Mouse (Mus musculus) G1E (cell line): ENCODE data around the gene Pck1. TPM values are rescaled to one million over a fixed set of nuclear protein-coding genes. Genes with fewer than 3 reads are reported as not detected.
"Not testable (repeated sequence)": the region's sequence is repeated elsewhere in the genome, so short reads cannot be mapped to it uniquely, and the experiment has no call there.

Experiments
- ATAC-seq: 2 replicates; pipeline ENCODE4 v1.8.0; 2016; ENCODE audit warnings: mild to moderate bottlenecking; ENCODE audit not compliant: insufficient number of reproducible peaks, poor library complexity, low FRiP score, severe bottlenecking; ENCODE audit errors: extremely low read depth
- DNase-seq: peaks from one replicate; pipeline ENCODE4 v3.0.0; 2012; ENCODE audit warnings: low spot score
- H3K27me3 ChIP-seq: 2 replicates; pipeline ENCODE4 v1.6.1; 2012; ENCODE audit warnings: mild to moderate bottlenecking, low read length, inconsistent platforms; ENCODE audit not compliant: insufficient read depth
- H3K36me3 ChIP-seq: replicated peaks from 2 replicates; pipeline ENCODE3; 2012; ENCODE audit warnings: mild to moderate bottlenecking, inconsistent platforms
- H3K4me1 ChIP-seq: 2 replicates; pipeline ENCODE4 v1.6.1; 2012; ENCODE audit warnings: low read depth, low read length, inconsistent platforms, mixed read lengths; ENCODE audit not compliant: insufficient read depth
- H3K4me3 ChIP-seq: 2 replicates; pipeline ENCODE4 v1.5.1; 2012; ENCODE audit warnings: low read depth, mild to moderate bottlenecking, inconsistent platforms, low read length, moderate library complexity, mixed read lengths
- H3K9me3 ChIP-seq: replicated peaks from 2 replicates; pipeline ENCODE4 v1.6.1; 2012; ENCODE audit warnings: inconsistent platforms
- CTCF ChIP-seq: IDR thresholded peaks from 2 replicates; pipeline ENCODE4 v1.5.1; 2012; ENCODE audit warnings: low read depth, low read length, inconsistent platforms, mixed read lengths
- GATA1 ChIP-seq: IDR thresholded peaks from 2 replicates; pipeline ENCODE4 v1.6.1; 2012; ENCODE audit warnings: borderline replicate concordance, low read length, inconsistent platforms, mixed read lengths
- GATA2 ChIP-seq: IDR thresholded peaks from 2 replicates; pipeline ENCODE4 v1.6.1; 2012; ENCODE audit warnings: low read depth, low read length, inconsistent platforms, borderline replicate concordance
- POLR2AphosphoS5 ChIP-seq: IDR thresholded peaks from 2 replicates; pipeline ENCODE4 v1.6.1; 2012; ENCODE audit warnings: low read depth, low read length, inconsistent platforms; ENCODE audit not compliant: insufficient replicate concordance
- TAL1 ChIP-seq: conservative IDR thresholded peaks from 2 replicates; pipeline ENCODE4 v1.6.1; 2012; ENCODE audit warnings: low read depth, low read length, inconsistent platforms, mixed read lengths
- polyA plus RNA-seq: library from polyadenylated mRNA; stranded (reverse); fragments of >175 nt; gene quantifications from 2 replicates; pipeline ENCODE4 v1.2.3, GENCODE M21; 2012
- total RNA-seq, 2 experiments: library from RNA; stranded (forward) in 1 of 2; stranded (reverse) in 1 of 2; fragments of 200-1000 nt in 1 of 2; fragments of >200 nt in 1 of 2; fragmentation: Nextera tagmentation in 1 of 2; gene quantifications; 2 replicates each; pipeline ENCODE4 v1.2.3; 2014 to 2017

Gene Pck1
- total and polyA plus RNA-seq, 3 experiments, result 0.11 TPM; not detected in 2

GRCm38 (mm10) chr2:173110571-173110970, 42.3 kb upstream of the Pck1 start:
- no peak overlapping the region for H3K4me3 ChIP-seq
- H3K36me3 ChIP-seq, result no peaks in the 10 kb centered on the region
- no peaks in the 10 kb centered on the region for H3K27me3 ChIP-seq
- H3K4me1 ChIP-seq, result no peaks in the 10 kb centered on the region
- DNase-seq, result no peak
- no peak for ATAC-seq
- peaks cover 74% of the 10 kb centered on the region for H3K9me3 ChIP-seq
- TF ChIP-seq POLR2AphosphoS5, result no peak
- no peak for TF ChIP-seq CTCF
- TF ChIP-seq GATA1, result no peak
- no peak for TF ChIP-seq TAL1

- H3K4me1 ChIP-seq, H3K4me3 ChIP-seq, DNase-seq, H3K27me3 ChIP-seq, ATAC-seq, H3K36me3 ChIP-seq: not testable (repeated sequence)
- peaks cover 79% of the 10 kb centered on the region for H3K9me3 ChIP-seq
Measured at GRCm38 (mm10) chr2:173113796-173114195, 39.1 kb upstream of the Pck1 start.

- Histone ChIP-seq H3K4me1 (no peaks in the 10 kb centered on the region), H3K27me3 (no peaks in the 10 kb centered on the region), H3K4me3 (no peak within 1 kb of the TSS; the same call in 1 of the 2 replicates), H3K9me3 (peaks cover 78% of the 10 kb centered on the region), H3K36me3 (no peaks in the 10 kb centered on the region)
- TF ChIP-seq CTCF, result no peak
- no peak for TF ChIP-seq GATA2
- no peak for TF ChIP-seq TAL1
- ATAC-seq (no peak), DNase-seq (no peak)
Measured at GRCm38 (mm10) chr2:173119023-173119944, 33.6 kb upstream of the Pck1 start, which contains the start of gene Ctcfl. Gene Ctcfl, minus strand, starts transcription at chr2:173119525.

- not testable (repeated sequence) for H3K4me3 ChIP-seq
Measured at GRCm38 (mm10) chr2:173120117-173120516, 32.7 kb upstream of the Pck1 start.

GRCm38 (mm10) chr2:173124022-173124735, 28.7 kb upstream of the Pck1 start:
- no peaks in the 10 kb centered on the region for H3K27me3 ChIP-seq
- H3K4me3 ChIP-seq, result no peak overlapping the region
- ATAC-seq (no peak), DNase-seq (no peak)
- no peaks in the 10 kb centered on the region for H3K36me3 ChIP-seq
- no peak for TF ChIP-seq GATA2
- TF ChIP-seq GATA1, result no peak
- TF ChIP-seq CTCF, result no peak
- no peak for TF ChIP-seq POLR2AphosphoS5
- TF ChIP-seq TAL1, result no peak
- peaks cover 74% of the 10 kb centered on the region for H3K9me3 ChIP-seq
- H3K4me1 ChIP-seq, result no peaks in the 10 kb centered on the region

More at GRCm38 (mm10) chr2:173120117-173120516, 32.7 kb upstream of the Pck1 start:
- not testable (repeated sequence) for ATAC-seq, H3K36me3 ChIP-seq, H3K27me3 ChIP-seq, DNase-seq, H3K4me1 ChIP-seq
- H3K9me3 ChIP-seq, result peaks cover 77% of the 10 kb centered on the region

GRCm38 (mm10) chr2:173126386-173126785, 26.5 kb upstream of the Pck1 start:
- Histone ChIP-seq H3K9me3 (peaks cover 78% of the 10 kb centered on the region), H3K4me1 (no peaks in the 10 kb centered on the region), H3K36me3 (no peaks in the 10 kb centered on the region), H3K4me3 (no peak overlapping the region), H3K27me3 (no peaks in the 10 kb centered on the region)
- TF ChIP-seq POLR2AphosphoS5, result no peak
- DNase-seq, result no peak
- ATAC-seq, result no peak

- Histone ChIP-seq H3K27me3 (no peaks in the 10 kb centered on the region), H3K4me3 (no peak overlapping the region), H3K9me3 (peaks cover 79% of the 10 kb centered on the region), H3K36me3 (no peaks in the 10 kb centered on the region), H3K4me1 (no peaks in the 10 kb centered on the region)
- no peak for ATAC-seq
- TF ChIP-seq GATA1 (no peak), CTCF (no peak), POLR2AphosphoS5 (no peak), GATA2 (no peak), TAL1 (no peak)
- DNase-seq, result no peak
Measured at GRCm38 (mm10) chr2:173129111-173129510, 23.7 kb upstream of the Pck1 start.
